Mouse (Mus musculus): ENCODE results near the gene Dlgap4.

The Dlgap4 gene

GRCm38 (mm10) chr2:156663162-156663561 lies 49.7 kb downstream of the Dlgap4 start:
- DNase-seq: no peak

GRCm38 (mm10) chr2:156664407-156664806 lies 50.9 kb downstream of the Dlgap4 start:
- no peak for DNase-seq

GRCm38 (mm10) chr2:156664993-156665518 lies 51.6 kb downstream of the Dlgap4 start:
- no peak for DNase-seq

- DNase-seq: no peak
Measured at GRCm38 (mm10) chr2:156665620-156666196, 52.2 kb downstream of the Dlgap4 start.

GRCm38 (mm10) chr2:156666231-156666630 lies 52.7 kb downstream of the Dlgap4 start:
- DNase-seq: no peak

- no peak for DNase-seq
Measured at GRCm38 (mm10) chr2:156667290-156667689, 53.8 kb downstream of the Dlgap4 start.

GRCm38 (mm10) chr2:156668625-156669024 lies 55.1 kb downstream of the Dlgap4 start:
- DNase-seq: no peak

GRCm38 (mm10) chr2:156673307-156673706 lies 59.8 kb downstream of the Dlgap4 start:
- DNase-seq: no peak

- DNase-seq: no peak
Measured at GRCm38 (mm10) chr2:156673881-156674669, 60.6 kb downstream of the Dlgap4 start.

- DNase-seq: no peak
Measured at GRCm38 (mm10) chr2:156676885-156677284, 63.4 kb downstream of the Dlgap4 start.

GRCm38 (mm10) chr2:156678112-156678511 lies 64.6 kb downstream of the Dlgap4 start:
- peak; percentile 69 for DNase-seq

GRCm38 (mm10) chr2:156682965-156683364 lies 69.5 kb downstream of the Dlgap4 start:
- no peak for DNase-seq

GRCm38 (mm10) chr2:156685999-156686398 lies 72.5 kb downstream of the Dlgap4 start:
- DNase-seq: no peak

GRCm38 (mm10) chr2:156686754-156687153 lies 73.2 kb downstream of the Dlgap4 start:
- no peak for DNase-seq

- DNase-seq: peak; percentile 66
Measured at GRCm38 (mm10) chr2:156688604-156689003, 75.1 kb downstream of the Dlgap4 start.

GRCm38 (mm10) chr2:156690833-156691232 lies 77.3 kb downstream of the Dlgap4 start:
- no peak for DNase-seq

GRCm38 (mm10) chr2:156691746-156692145 lies 78.2 kb downstream of the Dlgap4 start:
- DNase-seq: no peak

- DNase-seq: no peak
Measured at GRCm38 (mm10) chr2:156693241-156693807, 79.8 kb downstream of the Dlgap4 start.

GRCm38 (mm10) chr2:156697261-156697660 lies 83.8 kb downstream of the Dlgap4 start:
- DNase-seq: no peak

GRCm38 (mm10) chr2:156698168-156698567 lies 84.7 kb downstream of the Dlgap4 start:
- DNase-seq: no peak

- DNase-seq: peak; percentile 86
Measured at GRCm38 (mm10) chr2:156705473-156705872, 92.0 kb downstream of the Dlgap4 start.

GRCm38 (mm10) chr2:156716683-156717082 lies 103.2 kb downstream of the Dlgap4 start:
- peak; percentile 29 for DNase-seq

- DNase-seq: peak; percentile 71
Measured at GRCm38 (mm10) chr2:156717320-156718281, 104.1 kb downstream of the Dlgap4 start.

All from cerebellum, adult 8-10 months (tissue).